Mouse (Mus musculus): ENCODE measurements at regions not wholly inside any gene's neighbourhood (a gene's known extent, or its start where the extent isn't known, plus 50 kb on each side); places are given as distances from the start of the nearest gene placed in this dataset.

GRCm38 (mm10) chr15:61540753-61541421 lies 618.1 kb upstream of the A1bg start:
- TF ChIP-seq CTCF (IDR thresholded peaks at IDR 0.05; ENCODE audit: borderline replicate concordance, extremely low read depth, insufficient read depth, insufficient read length) (no peak), POLR2A (IDR thresholded peaks at IDR 0.05; ENCODE audit: borderline replicate concordance, extremely low read depth, insufficient read depth, insufficient read length, poor library complexity, severe bottlenecking) (no peak)

Data from brain, embryonic 14.5 days (tissue).